In genomic region chr6:119903081-119903789, GRCm38 (mm10) we compare ENCODE assay signal across 7 mouse cellular contexts. TPM values are rescaled to one million over a fixed set of nuclear protein-coding genes. Genes with fewer than 3 reads are reported as not detected.
DNase-seq lines count a peak whose midpoint lies in the region; ATAC-seq and TF ChIP-seq lines count a peak whose summit lies in the region.

No protein-coding gene starts in this region.

- TF ChIP-seq CTCF in lung, embryonic 14.5 days (IDR thresholded peaks at IDR 0.05; ENCODE audit: low read depth) = no peak
- TF ChIP-seq CTCF in hindbrain, postnatal 0 days (IDR thresholded peaks at IDR 0.05; ENCODE audit: low read depth) = no peak

- peak overlapping the region; percentile 94 for H3K9ac ChIP-seq in lung, embryonic 14.5 days
- peak overlapping the region; percentile 89 for H3K9ac ChIP-seq in hindbrain, postnatal 0 days (replicated peaks; ENCODE audit: low read length)
- peak overlapping the region; percentile 94 for H3K9ac ChIP-seq in neural tube, embryonic 12.5 days

- 16% methylated on average over 15 of the region's 15 CpGs for WGBS in lung, embryonic 14.5 days
- 24% methylated on average over 15 of the region's 15 CpGs for WGBS in embryonic facial prominence, embryonic 10.5 days
- 17% methylated on average over 15 of the region's 15 CpGs for WGBS in hindbrain, postnatal 0 days
- WGBS in neural tube, embryonic 12.5 days = 24% methylated on average over 15 of the region's 15 CpGs

- no peaks in the 10 kb centered on the region for H3K9me3 ChIP-seq in lung, embryonic 14.5 days (ENCODE audit: low read depth, low read length)
- no peaks in the 10 kb centered on the region for H3K9me3 ChIP-seq in embryonic facial prominence, embryonic 10.5 days
- no peaks in the 10 kb centered on the region for H3K9me3 ChIP-seq in hindbrain, postnatal 0 days (ENCODE audit: low read length)
- H3K9me3 ChIP-seq in neural tube, embryonic 12.5 days = no peaks in the 10 kb centered on the region

- peak; percentile 19 for DNase-seq in lung, embryonic 14.5 days
- DNase-seq in lung, postnatal 4 days = no peak
- DNase-seq in embryonic facial prominence, embryonic 10.5 days (ENCODE audit: low spot score) = no peak
- peak; percentile 29 for DNase-seq in hindbrain, postnatal 0 days (ENCODE audit: low spot score)
- DNase-seq in thymus, postnatal 36 days = no peak
- DNase-seq in frontal cortex, postnatal 10 days (ENCODE audit: low spot score in 2 of 2) = no peak

- no peak for ATAC-seq in lung, embryonic 14.5 days (ENCODE audit: insufficient read depth)
- ATAC-seq in hindbrain, postnatal 0 days = no peak
- 0 out of 2 replicates have a peak, but pooled peaks have one; percentile 17 for ATAC-seq in neural tube, embryonic 12.5 days (ENCODE audit: low FRiP score, low read depth)

- H3K4me2 ChIP-seq in lung, embryonic 14.5 days = peak overlapping the region; percentile 81
- peak overlapping the region; percentile 78 for H3K4me2 ChIP-seq in hindbrain, postnatal 0 days (ENCODE audit: low read depth, low read length)
- H3K4me2 ChIP-seq in neural tube, embryonic 12.5 days (replicated peaks) = peak overlapping the region; percentile 86

- H3K36me3 ChIP-seq in lung, embryonic 14.5 days (ENCODE audit: insufficient read depth) = no peaks in the 10 kb centered on the region
- peaks cover 22% of the 10 kb centered on the region for H3K36me3 ChIP-seq in embryonic facial prominence, embryonic 10.5 days (replicated peaks)
- no peaks in the 10 kb centered on the region for H3K36me3 ChIP-seq in hindbrain, postnatal 0 days (ENCODE audit: insufficient read depth, low read length)
- no peaks in the 10 kb centered on the region for H3K36me3 ChIP-seq in neural tube, embryonic 12.5 days

- no peaks in the 10 kb centered on the region; the same call in 1 of the 2 replicates for H3K4me1 ChIP-seq in lung, embryonic 14.5 days (ENCODE audit: insufficient read depth)
- peaks cover 13% of the 10 kb centered on the region for H3K4me1 ChIP-seq in embryonic facial prominence, embryonic 10.5 days
- H3K4me1 ChIP-seq in hindbrain, postnatal 0 days (ENCODE audit: insufficient read depth, low read length) = no peaks in the 10 kb centered on the region
- peaks cover 3% of the 10 kb centered on the region for H3K4me1 ChIP-seq in neural tube, embryonic 12.5 days

- peak overlapping the region; percentile 89 for H3K4me3 ChIP-seq in lung, embryonic 14.5 days (ENCODE audit: low read depth, low read length)
- H3K4me3 ChIP-seq in embryonic facial prominence, embryonic 10.5 days = peak overlapping the region; percentile 79
- H3K4me3 ChIP-seq in hindbrain, postnatal 0 days (ENCODE audit: low read length) = peak overlapping the region; percentile 94
- H3K4me3 ChIP-seq in neural tube, embryonic 12.5 days = peak overlapping the region; percentile 91

- peak overlapping the region; percentile 95; the same call in 1 of the 2 replicates for H3K27ac ChIP-seq in lung, embryonic 14.5 days (ENCODE audit: low read depth)
- H3K27ac ChIP-seq in embryonic facial prominence, embryonic 10.5 days (replicated peaks) = peak overlapping the region; percentile 91
- H3K27ac ChIP-seq in hindbrain, postnatal 0 days = peak overlapping the region; percentile 94
- peak overlapping the region; percentile 76 for H3K27ac ChIP-seq in neural tube, embryonic 12.5 days

- no peaks in the 10 kb centered on the region for H3K27me3 ChIP-seq in lung, embryonic 14.5 days (ENCODE audit: insufficient read depth, low read length)
- H3K27me3 ChIP-seq in embryonic facial prominence, embryonic 10.5 days (replicated peaks; ENCODE audit: low read depth, poor library complexity, severe bottlenecking) = no peaks in the 10 kb centered on the region
- no peaks in the 10 kb centered on the region for H3K27me3 ChIP-seq in hindbrain, postnatal 0 days (ENCODE audit: insufficient read depth, low read length)
- H3K27me3 ChIP-seq in neural tube, embryonic 12.5 days (replicated peaks) = no peaks in the 10 kb centered on the region

RNA-seq across cellular contexts. Expression of gene Rad52, which starts 0.7 kb away (rescaled TPM):
- 18.5 and 22.8 TPM in 2 replicates for polyA plus RNA-seq in lung, embryonic 14.5 days (2014; fragmentation: Nextera tagmentation; extraction: Ambion mirVana)
- polyA plus RNA-seq in embryonic facial prominence, embryonic 10.5 days (2016; fragmentation: Nextera tagmentation; extraction: Ambion mirVana) = 23.7 and 24.0 TPM in 2 replicates
- 26.6 and 28.3 TPM in 2 replicates for total RNA-seq in hindbrain, postnatal 0 days (2014; rRNA removed)
- 16.9 and 17.6 TPM in 2 replicates for polyA plus RNA-seq in hindbrain, postnatal 0 days (2015; fragmentation: Nextera tagmentation; extraction: Ambion mirVana)
- polyA plus RNA-seq in neural tube, embryonic 12.5 days (2016; fragmentation: Nextera tagmentation; extraction: Ambion mirVana) = 21.6 and 25.3 TPM in 2 replicates

RNA-seq across cellular contexts. Expression of gene Erc1, which starts 55.3 kb away (rescaled TPM):
- polyA plus RNA-seq in lung, embryonic 14.5 days (2014; fragmentation: Nextera tagmentation; extraction: Ambion mirVana) = 27.1 and 29.5 TPM in 2 replicates
- polyA plus RNA-seq in embryonic facial prominence, embryonic 10.5 days (2016; fragmentation: Nextera tagmentation; extraction: Ambion mirVana) = 24.9 and 25.2 TPM in 2 replicates
- 72.9 and 73.6 TPM in 2 replicates for total RNA-seq in hindbrain, postnatal 0 days (2014; rRNA removed)
- 50.5 and 51.4 TPM in 2 replicates for polyA plus RNA-seq in hindbrain, postnatal 0 days (2015; fragmentation: Nextera tagmentation; extraction: Ambion mirVana)
- polyA plus RNA-seq in neural tube, embryonic 12.5 days (2016; fragmentation: Nextera tagmentation; extraction: Ambion mirVana) = 35.7 and 38.8 TPM in 2 replicates

Comparison
In these comparisons a context has a peak if more than half of its experiments do, and no peak if none do; other contexts are left out.
1. DNase-seq: peak in lung, embryonic 14.5 days (single experiment) and hindbrain, postnatal 0 days (single experiment); none in lung, postnatal 4 days (0 of 2), embryonic facial prominence, embryonic 10.5 days (single experiment), thymus, postnatal 36 days (0 of 2) and frontal cortex, postnatal 10 days (0 of 2).
2. Peak in every context shown above with its lines, with median percentiles within 50 percentile points of each other: H3K27ac ChIP-seq, H3K4me2 ChIP-seq, H3K4me3 ChIP-seq and H3K9ac ChIP-seq.